Comparison of ENCODE assay signal across 8 mouse cellular contexts in the genomic region with DNA sequence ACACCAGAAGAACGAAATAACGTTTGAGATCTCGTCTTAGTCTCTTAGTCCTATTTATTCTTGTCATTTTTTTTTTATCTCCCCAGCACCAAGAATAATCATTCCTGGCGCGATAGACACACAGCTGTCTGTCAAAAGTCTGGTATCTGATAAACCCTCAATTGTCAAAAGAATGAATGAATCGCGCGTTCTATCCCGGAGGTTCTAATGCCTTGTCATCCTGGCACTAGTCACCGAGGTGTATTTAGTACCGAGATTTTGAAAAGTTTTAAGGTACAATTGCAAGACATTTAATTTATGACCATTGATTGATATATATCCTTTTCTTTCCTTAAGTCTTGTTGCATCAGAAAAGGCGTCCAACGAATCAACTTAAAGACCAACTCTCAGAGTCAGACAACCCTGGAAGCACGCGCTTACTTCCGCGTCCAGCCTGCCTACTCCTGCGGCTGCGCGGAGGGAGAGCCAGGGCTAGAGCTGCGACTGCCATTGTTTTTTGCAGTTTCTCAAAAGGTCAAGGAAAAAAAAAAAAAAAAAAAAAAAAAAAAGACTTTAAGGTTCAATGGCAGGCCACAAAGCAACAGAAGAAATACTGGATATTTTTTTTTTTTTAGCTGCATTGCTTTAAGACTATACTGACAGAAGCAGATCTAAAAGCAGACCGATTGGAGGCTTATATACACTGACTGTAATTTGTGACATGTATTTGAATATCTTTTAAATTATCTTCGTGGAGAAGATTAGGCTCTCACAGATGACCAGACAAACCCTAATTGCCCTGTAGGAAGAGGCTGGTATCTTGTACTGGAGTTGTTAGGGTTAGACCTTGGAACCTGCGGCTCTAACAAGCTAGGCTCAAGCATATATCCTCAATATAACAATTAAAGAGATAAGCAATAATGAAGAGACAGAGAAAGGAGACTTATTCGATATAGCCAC. TPM values are rescaled to one million over a fixed set of nuclear protein-coding genes. Genes with fewer than 3 reads are reported as not detected.
DNase-seq lines count a peak whose midpoint lies in the region; ATAC-seq and TF ChIP-seq lines count a peak whose summit lies in the region.

No protein-coding gene starts in this region.

- TF ChIP-seq RAD21 in MEL (IDR thresholded peaks at IDR 0.05; ENCODE audit: low read depth, low read length): no peak

- no peaks in the 10 kb centered on the region for H3K9me3 ChIP-seq in MEL (replicated peaks; ENCODE audit: insufficient read depth, low read length)
- H3K9me3 ChIP-seq in forebrain, embryonic 15.5 days: no peaks in the 10 kb centered on the region
- H3K9me3 ChIP-seq in hindbrain, embryonic 10.5 days: no peaks in the 10 kb centered on the region
- no peaks in the 10 kb centered on the region for H3K9me3 ChIP-seq in lung, postnatal 0 days (ENCODE audit: low read length)

- 13% methylated on average over 25 of the region's 25 CpGs for WGBS in forebrain, embryonic 15.5 days
- 13% methylated on average over 25 of the region's 25 CpGs for WGBS in hindbrain, embryonic 10.5 days
- 12% methylated on average over 25 of the region's 25 CpGs for WGBS in lung, postnatal 0 days

- H3K4me2 ChIP-seq in forebrain, embryonic 15.5 days (replicated peaks): peak overlapping the region; percentile 77
- peak overlapping the region; percentile 74 for H3K4me2 ChIP-seq in lung, postnatal 0 days (replicated peaks; ENCODE audit: low read depth, low read length)

- peak in 1 of 2 experiments; percentile 42; a peak in 1 of 4 replicates for TF ChIP-seq POLR2A in MEL (IDR thresholded peaks at IDR 0.05; ENCODE audit: control insufficient read depth in 1 of 2, insufficient read depth in 1 of 2, low read depth in 1 of 2, low read length in 2 of 2, poor library complexity in 1 of 2)

- H3K9ac ChIP-seq in MEL (ENCODE audit: control insufficient read depth, low read depth, low read length, poor library complexity, severe bottlenecking): peak overlapping the region; percentile 76
- H3K9ac ChIP-seq in forebrain, embryonic 15.5 days (replicated peaks): peak overlapping the region; percentile 36
- H3K9ac ChIP-seq in lung, postnatal 0 days (replicated peaks; ENCODE audit: low read depth): no peak overlapping the region

- H3K4me1 ChIP-seq in MEL (ENCODE audit: control insufficient read depth in 1 of 2, insufficient read depth in 2 of 2, low read length in 2 of 2): peaks cover 6 to 17% of the 10 kb centered on the region in 2 experiments; a peak in 3 of 4 replicates
- peaks cover 28% of the 10 kb centered on the region for H3K4me1 ChIP-seq in forebrain, embryonic 15.5 days
- peaks cover 23% of the 10 kb centered on the region for H3K4me1 ChIP-seq in hindbrain, embryonic 10.5 days (replicated peaks)
- peaks cover 8% of the 10 kb centered on the region for H3K4me1 ChIP-seq in lung, postnatal 0 days (ENCODE audit: insufficient read depth, low read depth, low read length)

- peak; percentile 92 for DNase-seq in MEL (ENCODE audit: low read depth, low spot score)
- DNase-seq in cerebellum, adult 11 months: peak; percentile 60
- DNase-seq in hindbrain, embryonic 10.5 days (ENCODE audit: low spot score): peak; percentile 68
- peak; percentile 46 for DNase-seq in layer of hippocampus, adult 9-10 months (ENCODE audit: low spot score)
- DNase-seq in lung, postnatal 0 days (ENCODE audit: low spot score): peak; percentile 89
- peak; percentile 16 for DNase-seq in retina, adult 2 months (ENCODE audit: low read depth, low spot score)
- DNase-seq in thymus, postnatal 25 days: peak; percentile 71

- no peak for TF ChIP-seq CTCF in MEL (IDR thresholded peaks at IDR 0.05 in 2 of 3, conservative IDR thresholded peaks at IDR 0.05 in 1 of 3; ENCODE audit: control insufficient read depth in 1 of 3, insufficient read depth in 1 of 3, low read depth in 2 of 3, low read length in 3 of 3, poor library complexity in 1 of 3, severe bottlenecking in 1 of 3)
- TF ChIP-seq CTCF in lung, postnatal 0 days (IDR thresholded peaks at IDR 0.05): no peak

- peak overlapping the region; percentile 55 to 92 for H3K4me3 ChIP-seq in MEL (ENCODE audit: control insufficient read depth in 1 of 2, insufficient read depth in 1 of 2, low read depth in 2 of 2, low read length in 2 of 2)
- H3K4me3 ChIP-seq in forebrain, embryonic 15.5 days: peak overlapping the region; percentile 95
- peak overlapping the region; percentile 74 for H3K4me3 ChIP-seq in hindbrain, embryonic 10.5 days
- H3K4me3 ChIP-seq in lung, postnatal 0 days (ENCODE audit: low read depth, low read length): peak overlapping the region; percentile 98

- ATAC-seq in forebrain, embryonic 15.5 days (replicated peaks): peak; percentile 79
- ATAC-seq in lung, postnatal 0 days: peak; percentile 64

- H3K79me2 ChIP-seq in MEL (ENCODE audit: control insufficient read depth, insufficient read depth, low read length, poor library complexity): peaks cover 40% of the 10 kb centered on the region

- peak overlapping the region; percentile 98 for H3K27ac ChIP-seq in MEL (ENCODE audit: control insufficient read depth, low read depth, low read length)
- peak overlapping the region; percentile 80 for H3K27ac ChIP-seq in forebrain, embryonic 15.5 days (replicated peaks)
- peak overlapping the region; percentile 95 for H3K27ac ChIP-seq in hindbrain, embryonic 10.5 days
- H3K27ac ChIP-seq in lung, postnatal 0 days (ENCODE audit: low read length): peak overlapping the region; percentile 100

- H3K36me3 ChIP-seq in MEL (ENCODE audit: control insufficient read depth in 1 of 2, insufficient read depth in 2 of 2, low read length in 2 of 2): peaks cover 0 to 14% of the 10 kb centered on the region in 2 experiments; a peak in 2 of 4 replicates
- H3K36me3 ChIP-seq in forebrain, embryonic 15.5 days: 0 out of 2 replicates have a peak, but pooled peaks cover 2% of the 10 kb centered on the region
- peaks cover 15% of the 10 kb centered on the region for H3K36me3 ChIP-seq in hindbrain, embryonic 10.5 days
- H3K36me3 ChIP-seq in lung, postnatal 0 days (ENCODE audit: insufficient read depth, low read length): no peaks in the 10 kb centered on the region

- H3K27me3 ChIP-seq in MEL (ENCODE audit: control insufficient read depth in 1 of 2, insufficient read depth in 2 of 2, low read length in 2 of 2): peaks cover 0 to 3% of the 10 kb centered on the region in 2 experiments; a peak in 2 of 4 replicates
- H3K27me3 ChIP-seq in forebrain, embryonic 15.5 days: no peaks in the 10 kb centered on the region
- no peaks in the 10 kb centered on the region; the same call in 1 of the 2 replicates for H3K27me3 ChIP-seq in hindbrain, embryonic 10.5 days (ENCODE audit: insufficient read depth, poor library complexity, severe bottlenecking)
- no peaks in the 10 kb centered on the region for H3K27me3 ChIP-seq in lung, postnatal 0 days (replicated peaks; ENCODE audit: insufficient read depth, low read length)

- no peak for TF ChIP-seq EP300 in MEL (IDR thresholded peaks at IDR 0.05; ENCODE audit: low read depth in 1 of 2, low read length in 2 of 2)
- no peak for TF ChIP-seq EP300 in lung, postnatal 0 days (IDR thresholded peaks at IDR 0.05)

TF ChIP-seq in MEL, 35 proteins besides CTCF, POLR2A, EP300 and RAD21:
- TF ChIP-seq MAX (IDR thresholded peaks at IDR 0.05; ENCODE audit: low read length) (peak; percentile 48), SMC3 (IDR thresholded peaks at IDR 0.05; ENCODE audit: low read depth, low read length) (no peak), MXI1 (IDR thresholded peaks at IDR 0.05; ENCODE audit: low read depth, low read length) (peak; percentile 50; the same call in 1 of the 2 replicates), NRF1 (IDR thresholded peaks at IDR 0.05; ENCODE audit: insufficient read depth, low read depth, low read length, poor library complexity, severe bottlenecking) (peak; percentile 90), BHLHE40 (IDR thresholded peaks at IDR 0.05; ENCODE audit: borderline replicate concordance, low read depth, low read length) (no peak), ZNF384 (IDR thresholded peaks at IDR 0.05; ENCODE audit: low read depth, low read length) (peak; percentile 96), NELFE (IDR thresholded peaks at IDR 0.05; ENCODE audit: low read depth, low read length) (peak; percentile 59), JUND (IDR thresholded peaks at IDR 0.05; ENCODE audit: low read depth, low read length) (no peak), ELF1 (IDR thresholded peaks at IDR 0.05; ENCODE audit: low read depth, low read length) (peak; percentile 97), SIN3A (IDR thresholded peaks at IDR 0.05; ENCODE audit: low read length) (peak; percentile 96), POLR2AphosphoS2 (IDR thresholded peaks at IDR 0.05; ENCODE audit: low read length) (0 out of 2 replicates have a peak, but pooled peaks have one; percentile 32), KAT2A (conservative IDR thresholded peaks at IDR 0.05; ENCODE audit: low read depth, low read length) (0 out of 2 replicates have a peak, but pooled peaks have one; percentile 52), TBP (IDR thresholded peaks at IDR 0.05; ENCODE audit: low read depth, low read length) (peak; percentile 0; the same call in 1 of the 2 replicates), CHD1 (IDR thresholded peaks at IDR 0.05; ENCODE audit: low read depth, low read length) (no peak), ETS1 (IDR thresholded peaks at IDR 0.05; ENCODE audit: low read depth, low read length) (peak; percentile 83), GATA1 (IDR thresholded peaks at IDR 0.05; ENCODE audit: low read depth, low read length) (peak; percentile 80), USF1 (IDR thresholded peaks at IDR 0.05; ENCODE audit: low read depth, low read length) (no peak), RCOR1 (IDR thresholded peaks at IDR 0.05; ENCODE audit: low read depth, low read length) (no peak), ZMIZ1 (IDR thresholded peaks at IDR 0.05; ENCODE audit: low read depth, low read length) (peak; percentile 71), HCFC1 (IDR thresholded peaks at IDR 0.05; ENCODE audit: low read depth, low read length) (0 out of 2 replicates have a peak, but pooled peaks have one; percentile 26), ZC3H11A (IDR thresholded peaks at IDR 0.05; ENCODE audit: low read depth, low read length) (no peak; the same call in 1 of the 2 replicates)

RNA-seq across cellular contexts. Expression of gene Ubr2, which starts 0.6 kb away (rescaled TPM):
- total RNA-seq in MEL (2012; rRNA removed): 15.3 and 20.3 TPM in 2 replicates
- 100 to 1,000 TPM in 1 of 2 experiments, 10 to 100 TPM in 1; 33.8 to 353 TPM for polyA plus RNA-seq in MEL (2012; ENCODE audit: insufficient read depth in 1 of 2, insufficient read length in 2 of 2, low read depth in 1 of 2, low replicate concordance in 2 of 2, missing spikeins in 1 of 2)
- polyA plus RNA-seq in forebrain, embryonic 15.5 days (2015; fragmentation: Nextera tagmentation; extraction: Ambion mirVana): 17.3 and 17.4 TPM in 2 replicates
- polyA plus RNA-seq in hindbrain, embryonic 10.5 days (2016; fragmentation: Nextera tagmentation; extraction: Ambion mirVana): 16.7 and 17.6 TPM in 2 replicates
- polyA plus RNA-seq in lung, postnatal 0 days (2015; fragmentation: Nextera tagmentation; extraction: Ambion mirVana): 10.7 and 11.8 TPM in 2 replicates

Comparison
In these comparisons a context has a peak if more than half of its experiments do, and no peak if none do; other contexts are left out.
1. Peak in every context shown above with its lines: DNase-seq, ATAC-seq, H3K4me3 ChIP-seq and H3K27ac ChIP-seq.
2. DNase-seq: peak in every context shown above with its lines; median percentile 92 in MEL; 89 in lung, postnatal 0 days; 71 in thymus, postnatal 25 days; 68 in hindbrain, embryonic 10.5 days; 60 in cerebellum, adult 11 months; 46 in layer of hippocampus, adult 9-10 months; 16 in retina, adult 2 months.